Mouse (Mus musculus): ENCODE measurements around the gene Galnt15. TPM values are rescaled to one million over a fixed set of nuclear protein-coding genes. Genes with fewer than 3 reads are reported as not detected.

The Galnt15 gene
- polyA plus RNA-seq (2012; rRNA removed; ENCODE audit: low replicate concordance) = 0.83 and 1.2 TPM in 2 replicates

DNA sequence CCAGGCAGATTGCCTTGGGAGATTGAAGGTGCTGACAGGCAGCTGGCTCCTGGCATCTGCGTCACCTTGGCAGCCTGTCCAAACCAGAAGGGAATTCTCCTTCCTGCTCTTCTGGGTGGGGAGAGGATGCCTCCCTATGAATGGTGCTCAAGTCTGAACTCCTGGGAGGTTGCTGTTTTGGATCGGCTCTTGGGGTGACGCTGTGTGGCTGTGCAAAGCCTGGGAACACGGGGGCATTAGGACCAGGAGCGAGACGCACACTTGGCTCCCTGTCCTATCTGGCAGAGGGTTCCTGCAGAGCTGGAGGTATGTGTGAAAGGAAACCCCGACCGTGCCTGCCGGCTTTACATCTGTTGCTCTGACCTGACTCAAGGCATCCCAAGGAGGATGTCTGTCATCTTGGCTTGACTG, at the start of gene Galnt15:
Gene Galnt15 (plus strand): TSS at position 309 of the 411 bp plus-strand sequence.

DNA sequence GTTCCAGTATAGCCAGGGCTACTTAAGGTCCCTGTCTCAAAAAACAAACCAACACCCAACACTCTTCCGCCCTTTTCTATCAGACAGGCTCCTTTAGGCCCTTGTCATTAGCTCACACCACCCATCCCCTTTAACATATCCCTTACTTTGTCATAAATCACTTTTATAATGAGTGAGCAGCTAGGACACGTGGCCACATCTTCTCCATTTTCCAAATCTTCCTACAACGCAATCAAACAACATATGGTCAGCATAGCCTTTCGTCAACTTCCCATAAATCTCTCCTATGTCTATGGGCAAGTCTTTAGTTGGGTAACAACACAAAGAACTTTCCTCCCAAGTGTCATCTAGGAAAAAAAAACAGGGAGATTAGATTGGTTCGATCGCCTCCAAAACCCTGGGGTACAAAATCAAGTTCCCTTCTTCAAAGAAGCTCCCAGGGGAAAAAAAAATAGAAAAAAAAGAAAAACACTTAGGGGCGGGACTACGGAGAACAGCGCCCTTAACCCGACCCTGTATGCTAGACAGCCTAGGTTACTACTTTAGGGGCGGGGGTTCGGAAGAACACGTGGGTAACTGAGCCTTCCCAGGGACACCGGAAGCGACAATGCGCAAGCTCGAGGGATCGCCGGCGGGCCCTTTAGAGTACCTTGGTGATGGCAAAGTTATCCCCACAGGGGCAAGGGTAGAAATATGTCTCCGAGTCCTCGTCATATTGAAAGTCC, 56.1 kb downstream of the Galnt15 start, which contains the start of gene Oxnad1:
Gene Oxnad1 (plus strand): TSS at position 614 of the 725 bp plus-strand sequence.

DNA sequence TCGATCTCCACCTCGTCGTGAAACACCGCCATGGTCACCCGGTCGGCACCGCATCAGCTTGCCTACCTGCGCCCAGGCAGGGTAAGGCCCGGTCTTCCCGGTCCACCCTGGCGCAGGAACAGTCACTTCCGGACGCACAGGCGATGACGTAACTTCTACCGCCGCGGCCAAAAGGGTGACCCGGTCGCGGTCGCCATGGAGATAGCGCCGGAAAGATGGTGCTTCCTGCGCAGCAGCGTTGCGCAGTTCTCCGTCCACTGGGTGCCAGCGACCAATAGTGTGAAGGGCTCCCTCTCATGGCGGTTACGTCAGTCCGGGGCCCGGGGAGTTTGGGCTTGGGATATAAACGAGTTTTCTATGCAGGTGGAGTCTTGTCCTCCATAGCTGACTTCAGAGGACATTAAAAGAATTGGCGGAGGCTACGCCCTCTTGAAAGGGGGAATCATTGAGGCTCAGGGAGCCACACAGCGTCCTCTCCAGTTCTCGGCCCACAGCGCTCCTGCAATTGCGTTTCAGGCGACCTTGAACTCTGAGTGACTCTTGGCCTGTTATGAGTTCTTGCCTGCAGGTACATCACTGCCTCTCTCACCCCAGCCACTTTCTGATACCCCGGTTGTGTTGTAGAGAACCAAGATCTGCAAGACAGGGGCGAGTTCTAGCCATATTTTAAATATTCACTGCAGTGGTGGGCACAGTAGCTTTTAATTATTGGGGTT, 56.9 kb downstream of the Galnt15 start, which contains the start of gene Dph3:
Gene Dph3 (minus strand): TSS at position 244 of the 716 bp plus-strand sequence.

Other genes with a start within 250 kb of the Galnt15 start
- 0.92 and 2.8 TPM in 2 replicates for gene Ankrd28, start 198.3 kb upstream of the Galnt15 start, polyA plus RNA-seq (2012; rRNA removed; ENCODE audit: low replicate concordance)
- 14.0 and 38.0 TPM in 2 replicates for gene Oxnad1, start 56.4 kb downstream of the Galnt15 start, polyA plus RNA-seq (2012; rRNA removed; ENCODE audit: low replicate concordance)
- gene Dph3, start 56.7 kb downstream of the Galnt15 start, polyA plus RNA-seq (2012; rRNA removed; ENCODE audit: low replicate concordance) = 10.9 and 14.9 TPM in 2 replicates
- not detected in 2 replicates for gene Msmb, start 113.0 kb downstream of the Galnt15 start, polyA plus RNA-seq (2012; rRNA removed; ENCODE audit: low replicate concordance)
- 8.5 and 43.5 TPM in 2 replicates for gene Ncoa4, start 130.9 kb downstream of the Galnt15 start, polyA plus RNA-seq (2012; rRNA removed; ENCODE audit: low replicate concordance)
- 128 and 139 TPM in 2 replicates for gene Timm23, start 172.9 kb downstream of the Galnt15 start, polyA plus RNA-seq (2012; rRNA removed; ENCODE audit: low replicate concordance)
- 1.1 and 1.2 TPM in 2 replicates for gene Parg, start 173.0 kb downstream of the Galnt15 start, polyA plus RNA-seq (2012; rRNA removed; ENCODE audit: low replicate concordance)